12 mouse cellular contexts compared by ENCODE assay signal in genomic region chr1:135820736-135821364, GRCm38 (mm10). TPM values are rescaled to one million over a fixed set of nuclear protein-coding genes. Genes with fewer than 3 reads are reported as not detected.
DNase-seq lines count a peak whose midpoint lies in the region; ATAC-seq and TF ChIP-seq lines count a peak whose summit lies in the region.
"Had no signal": no experiment of that assay in that cellular context is flagged by ENCODE, and none has a peak within 500 bp of the region (broad histone marks: within the 10 kb centered on the region; RNA-seq: fewer than 3 reads in every experiment).

No protein-coding gene starts in this region.

- peak overlapping the region; percentile 95 for H3K4me2 ChIP-seq in kidney, embryonic 15.5 days
- H3K4me2 ChIP-seq in hindbrain, postnatal 0 days (ENCODE audit: low read depth, low read length) = no peak overlapping the region
- no peak overlapping the region for H3K4me2 ChIP-seq in forebrain, postnatal 0 days (ENCODE audit: low read depth)
- H3K4me2 ChIP-seq: liver, embryonic 15.5 days had no signal

- H3K4me3 ChIP-seq in kidney, embryonic 15.5 days (replicated peaks) = no peak overlapping the region
- H3K4me3 ChIP-seq in hindbrain, postnatal 0 days (ENCODE audit: low read length) = no peak overlapping the region
- no peak overlapping the region for H3K4me3 ChIP-seq in forebrain, postnatal 0 days (ENCODE audit: low read depth, low read length)
- H3K4me3 ChIP-seq: liver, embryonic 15.5 days had no signal

- WGBS in kidney, embryonic 15.5 days = 74% methylated on average over 16 of the region's 16 CpGs
- 82% methylated on average over 16 of the region's 16 CpGs for WGBS in hindbrain, postnatal 0 days
- 87% methylated on average over 16 of the region's 16 CpGs for WGBS in forebrain, postnatal 0 days

- DNase-seq in adrenal gland, adult 8-10 months = peak; percentile 10
- DNase-seq in adrenal gland, adult 18-20 months (ENCODE audit: low spot score in 2 of 2) = no peak
- peak; percentile 69 for DNase-seq in urinary bladder, postnatal 14 days (ENCODE audit: low spot score)
- no peak for DNase-seq in urinary bladder, postnatal 10 days (ENCODE audit: low spot score)
- DNase-seq in natural killer cell, adult 2 months (ENCODE audit: low spot score in 2 of 2) = no peak
- DNase-seq in hindbrain, postnatal 0 days (ENCODE audit: low spot score) = no peak
- no peak for DNase-seq in forebrain, postnatal 0 days
- DNase-seq: cerebellum, adult 18-20 months had no signal

- no peak for TF ChIP-seq CTCF in hindbrain, postnatal 0 days (IDR thresholded peaks at IDR 0.05; ENCODE audit: low read depth)
- no peak for TF ChIP-seq CTCF in forebrain, postnatal 0 days (IDR thresholded peaks at IDR 0.05; ENCODE audit: low read depth)

- ATAC-seq in kidney, embryonic 15.5 days (replicated peaks; ENCODE audit: low FRiP score) = peak; percentile 47
- ATAC-seq in hindbrain, postnatal 0 days = no peak
- no peak for ATAC-seq in forebrain, postnatal 0 days

- no peaks in the 10 kb centered on the region for H3K9me3 ChIP-seq in kidney, embryonic 15.5 days (replicated peaks)
- no peaks in the 10 kb centered on the region for H3K9me3 ChIP-seq in hindbrain, postnatal 0 days (ENCODE audit: low read length)
- H3K9me3 ChIP-seq in forebrain, postnatal 0 days (ENCODE audit: low read length) = no peaks in the 10 kb centered on the region
- H3K9me3 ChIP-seq: liver, embryonic 15.5 days had no signal

- peak overlapping the region; percentile 57 for H3K27ac ChIP-seq in kidney, embryonic 15.5 days
- no peak overlapping the region for H3K27ac ChIP-seq in hindbrain, postnatal 0 days
- H3K27ac ChIP-seq in forebrain, postnatal 0 days (ENCODE audit: low read depth, low read length) = no peak overlapping the region
- H3K27ac ChIP-seq: liver, embryonic 15.5 days had no signal

- peaks cover 47% of the 10 kb centered on the region for H3K27me3 ChIP-seq in kidney, embryonic 15.5 days
- peaks cover 24% of the 10 kb centered on the region for H3K27me3 ChIP-seq in hindbrain, postnatal 0 days (ENCODE audit: insufficient read depth, low read length)
- H3K27me3 ChIP-seq in forebrain, postnatal 0 days (ENCODE audit: insufficient read depth, low read length) = peaks cover 24% of the 10 kb centered on the region

- H3K9ac ChIP-seq in kidney, embryonic 15.5 days = peak overlapping the region; percentile 11; the same call in 1 of the 2 replicates
- no peak overlapping the region for H3K9ac ChIP-seq in hindbrain, postnatal 0 days (replicated peaks; ENCODE audit: low read length)
- no peak overlapping the region for H3K9ac ChIP-seq in forebrain, postnatal 0 days
- H3K9ac ChIP-seq: liver, embryonic 15.5 days had no signal

- peaks cover 52% of the 10 kb centered on the region for H3K4me1 ChIP-seq in kidney, embryonic 15.5 days
- peaks cover 6% of the 10 kb centered on the region; the same call in 1 of the 2 replicates for H3K4me1 ChIP-seq in hindbrain, postnatal 0 days (ENCODE audit: insufficient read depth, low read length)
- H3K4me1 ChIP-seq in forebrain, postnatal 0 days (ENCODE audit: insufficient read depth) = no peaks in the 10 kb centered on the region

- no peaks in the 10 kb centered on the region for H3K36me3 ChIP-seq in kidney, embryonic 15.5 days
- H3K36me3 ChIP-seq in hindbrain, postnatal 0 days (ENCODE audit: insufficient read depth, low read length) = no peaks in the 10 kb centered on the region
- H3K36me3 ChIP-seq in forebrain, postnatal 0 days (ENCODE audit: insufficient read depth) = no peaks in the 10 kb centered on the region
- H3K36me3 ChIP-seq: liver, embryonic 15.5 days had no signal

RNA-seq across cellular contexts. Expression of gene Lad1, which starts 2.5 kb away (rescaled TPM):
- total RNA-seq in adrenal gland, adult 8-10 months (2022) = under 1 TPM; 0.08 to 0.23 (median 0.18) TPM
- under 1 TPM in 1 of 2 experiments, not detected in 1; 0.33 TPM for total RNA-seq in adrenal gland, adult 18-20 months (2021)
- 21.7 and 22.1 TPM in 2 replicates for polyA plus RNA-seq in kidney, embryonic 15.5 days (2015; fragmentation: Nextera tagmentation; extraction: Ambion mirVana)
- 0.21 TPM in 1 of 2 replicates, not detected in the other for total RNA-seq in hindbrain, postnatal 0 days (2014; rRNA removed)
- polyA plus RNA-seq in hindbrain, postnatal 0 days (2015; fragmentation: Nextera tagmentation; extraction: Ambion mirVana) = 0.39 and 0.40 TPM in 2 replicates
- total RNA-seq in forebrain, postnatal 0 days (2014; rRNA removed) = 0.31 and 0.81 TPM in 2 replicates
- polyA plus RNA-seq in forebrain, postnatal 0 days (2015; fragmentation: Nextera tagmentation; extraction: Ambion mirVana) = 0.35 and 0.40 TPM in 2 replicates
- total RNA-seq: gastrocnemius, adult 8-10 months had no signal

RNA-seq across cellular contexts. Expression of gene Tnnt2, which starts 15.3 kb away (rescaled TPM):
- 1 to 10 TPM; 2.2 to 5.5 (median 2.6) TPM for total RNA-seq in adrenal gland, adult 8-10 months (2022)
- 1 to 10 TPM; 1.3 to 2.2 TPM for total RNA-seq in adrenal gland, adult 18-20 months (2021)
- 22.2 and 39.9 TPM in 2 replicates for polyA plus RNA-seq in kidney, embryonic 15.5 days (2015; fragmentation: Nextera tagmentation; extraction: Ambion mirVana)
- total RNA-seq in hindbrain, postnatal 0 days (2014; rRNA removed) = 0.47 and 0.79 TPM in 2 replicates
- polyA plus RNA-seq in hindbrain, postnatal 0 days (2015; fragmentation: Nextera tagmentation; extraction: Ambion mirVana) = 1.8 and 2.5 TPM in 2 replicates
- 0.67 and 0.77 TPM in 2 replicates for total RNA-seq in forebrain, postnatal 0 days (2014; rRNA removed)
- polyA plus RNA-seq in forebrain, postnatal 0 days (2015; fragmentation: Nextera tagmentation; extraction: Ambion mirVana) = 0.63 and 0.89 TPM in 2 replicates

RNA-seq across cellular contexts. Expression of gene Tnni1, which starts 41.6 kb away (rescaled TPM):
- total RNA-seq in adrenal gland, adult 8-10 months (2022) = under 1 TPM in 1 of 4 experiments, not detected in 3; 0.35 TPM
- under 1 TPM in 1 of 2 experiments, not detected in 1; 0.26 TPM for total RNA-seq in adrenal gland, adult 18-20 months (2021)
- 36.1 and 56.2 TPM in 2 replicates for polyA plus RNA-seq in kidney, embryonic 15.5 days (2015; fragmentation: Nextera tagmentation; extraction: Ambion mirVana)
- 1.3 and 2.4 TPM in 2 replicates for total RNA-seq in hindbrain, postnatal 0 days (2014; rRNA removed)
- polyA plus RNA-seq in hindbrain, postnatal 0 days (2015; fragmentation: Nextera tagmentation; extraction: Ambion mirVana) = 1.0 and 1.1 TPM in 2 replicates
- total RNA-seq in forebrain, postnatal 0 days (2014; rRNA removed) = 0.19 TPM in 1 of 2 replicates, not detected in the other
- polyA plus RNA-seq in forebrain, postnatal 0 days (2015; fragmentation: Nextera tagmentation; extraction: Ambion mirVana) = 0.39 and 0.48 TPM in 2 replicates
- total RNA-seq: midbrain, postnatal 0 days had no signal

RNA-seq across cellular contexts. Expression of gene Phlda3, which starts 54.9 kb away (rescaled TPM):
- 10 to 100 TPM; 33.0 to 80.7 (median 38.4) TPM for total RNA-seq in adrenal gland, adult 8-10 months (2022)
- total RNA-seq in adrenal gland, adult 18-20 months (2021) = 100 to 1,000 TPM in 1 of 2 experiments, 10 to 100 TPM in 1; 35.0 to 166 TPM
- polyA plus RNA-seq in kidney, embryonic 15.5 days (2015; fragmentation: Nextera tagmentation; extraction: Ambion mirVana) = 79.5 and 86.2 TPM in 2 replicates
- total RNA-seq in hindbrain, postnatal 0 days (2014; rRNA removed) = 66.4 and 82.3 TPM in 2 replicates
- polyA plus RNA-seq in hindbrain, postnatal 0 days (2015; fragmentation: Nextera tagmentation; extraction: Ambion mirVana) = 51.1 and 51.5 TPM in 2 replicates
- total RNA-seq in forebrain, postnatal 0 days (2014; rRNA removed) = 23.6 and 27.2 TPM in 2 replicates
- 28.5 and 30.3 TPM in 2 replicates for polyA plus RNA-seq in forebrain, postnatal 0 days (2015; fragmentation: Nextera tagmentation; extraction: Ambion mirVana)

Comparison
In these comparisons a context has a peak if more than half of its experiments do, and no peak if none do; other contexts are left out.
1. DNase-seq: peak in adrenal gland, adult 8-10 months (single experiment) and urinary bladder, postnatal 14 days (single experiment); none in adrenal gland, adult 18-20 months (0 of 2), urinary bladder, postnatal 10 days (single experiment), natural killer cell, adult 2 months (0 of 2), hindbrain, postnatal 0 days (single experiment) and forebrain, postnatal 0 days (single experiment).